Mouse (Mus musculus): ENCODE data around the gene Zfp668. TPM values are rescaled to one million over a fixed set of nuclear protein-coding genes. Genes with fewer than 3 reads are reported as not detected.
A peak's percentile ranks its signal among the peaks of the same experiment; 100 is the strongest.

Gene Zfp668
- polyA plus RNA-seq, 1 experiment from 2014 or later = 23.3 TPM

GRCm38 (mm10) chr7:127887781-127888180, 11.2 kb upstream of the Zfp668 start:
- no peak overlapping the region for H3K27ac ChIP-seq (ENCODE audit: low read depth, low read length)
- no peak overlapping the region for H3K4me2 ChIP-seq (replicated peaks; ENCODE audit: low read depth, low read length)
- no peak overlapping the region for H3K4me3 ChIP-seq (ENCODE audit: low read depth, low read length)
- H3K4me1 ChIP-seq (replicated peaks; ENCODE audit: control insufficient read depth, insufficient read depth, low read length) = no peaks in the 10 kb centered on the region; the same call in 1 of the 2 replicates
- ATAC-seq (ENCODE audit: low FRiP score) = no peak
- H3K27me3 ChIP-seq (ENCODE audit: control insufficient read depth, insufficient read depth, low read length) = no peaks in the 10 kb centered on the region
- no peaks in the 10 kb centered on the region for H3K9me3 ChIP-seq (ENCODE audit: control insufficient read depth, low read length)
- H3K9ac ChIP-seq (ENCODE audit: low read depth, low read length) = no peak overlapping the region
- DNase-seq (ENCODE audit: low spot score) = no peak
- WGBS = 88% methylated on average over 3 of the region's 3 CpGs
- H3K36me3 ChIP-seq (ENCODE audit: control insufficient read depth, insufficient read depth, low read length) = peaks cover 15% of the 10 kb centered on the region; the same call in 1 of the 2 replicates

- Histone ChIP-seq H3K27ac (ENCODE audit: low read depth, low read length) (no peak overlapping the region), H3K4me2 (replicated peaks; ENCODE audit: low read depth, low read length) (no peak overlapping the region), H3K9me3 (ENCODE audit: control insufficient read depth, low read length) (no peaks in the 10 kb centered on the region), H3K27me3 (ENCODE audit: control insufficient read depth, insufficient read depth, low read length) (no peaks in the 10 kb centered on the region), H3K4me1 (replicated peaks; ENCODE audit: control insufficient read depth, insufficient read depth, low read length) (no peaks in the 10 kb centered on the region; the same call in 1 of the 2 replicates), H3K36me3 (ENCODE audit: control insufficient read depth, insufficient read depth, low read length) (peaks cover 17% of the 10 kb centered on the region; the same call in 1 of the 2 replicates), H3K9ac (ENCODE audit: low read depth, low read length) (no peak overlapping the region), H3K4me3 (ENCODE audit: low read depth, low read length) (no peak overlapping the region)
- DNase-seq (ENCODE audit: low spot score) = no peak
- no peak for ATAC-seq (ENCODE audit: low FRiP score)
- WGBS = 88% methylated on average over 8 of the region's 8 CpGs
These were observed 10.6 kb upstream of the Zfp668 start for GRCm38 (mm10) chr7:127887191-127887590.

DNA sequence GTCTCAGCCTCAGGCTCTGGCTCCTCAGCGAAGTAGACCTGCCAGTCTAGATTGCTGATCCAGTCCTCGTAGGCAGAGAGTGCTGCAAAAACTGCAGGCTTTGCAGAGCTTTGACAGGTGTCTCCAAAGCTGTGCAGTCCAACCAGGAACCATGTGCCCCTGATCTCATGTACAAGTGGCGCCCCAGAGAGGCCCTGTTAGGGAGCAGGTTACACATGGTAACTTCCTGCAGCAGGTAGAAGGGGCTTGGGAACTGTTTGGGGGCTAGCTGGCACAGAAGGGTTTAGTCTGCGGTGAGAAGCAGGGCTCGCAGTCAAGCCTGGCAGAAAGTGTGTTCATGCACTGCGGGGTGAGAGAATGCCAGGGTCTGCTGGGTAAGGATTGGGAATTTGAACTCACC, 9.9 kb upstream of the Zfp668 start:
- no peaks in the 10 kb centered on the region; the same call in 1 of the 2 replicates for H3K4me1 ChIP-seq (replicated peaks; ENCODE audit: control insufficient read depth, insufficient read depth, low read length)
- H3K4me3 ChIP-seq (ENCODE audit: low read depth, low read length) = no peak overlapping the region
- H3K27ac ChIP-seq (ENCODE audit: low read depth, low read length) = no peak overlapping the region
- WGBS = 91% methylated on average over 6 of the region's 6 CpGs
- DNase-seq (ENCODE audit: low spot score) = no peak
- H3K27me3 ChIP-seq (ENCODE audit: control insufficient read depth, insufficient read depth, low read length) = no peaks in the 10 kb centered on the region
- 0 out of 2 replicates have a peak overlapping the region, but pooled peaks have one; percentile 3 for H3K9ac ChIP-seq (ENCODE audit: low read depth, low read length)
- H3K36me3 ChIP-seq (ENCODE audit: control insufficient read depth, insufficient read depth, low read length) = peaks cover 21% of the 10 kb centered on the region
- no peaks in the 10 kb centered on the region for H3K9me3 ChIP-seq (ENCODE audit: control insufficient read depth, low read length)
- ATAC-seq (ENCODE audit: low FRiP score) = no peak
- H3K4me2 ChIP-seq (replicated peaks; ENCODE audit: low read depth, low read length) = no peak overlapping the region

GRCm38 (mm10) chr7:127885951-127886350, 9.3 kb upstream of the Zfp668 start:
- Histone ChIP-seq H3K27ac (ENCODE audit: low read depth, low read length) (no peak overlapping the region), H3K27me3 (ENCODE audit: control insufficient read depth, insufficient read depth, low read length) (no peaks in the 10 kb centered on the region), H3K9me3 (ENCODE audit: control insufficient read depth, low read length) (no peaks in the 10 kb centered on the region), H3K36me3 (ENCODE audit: control insufficient read depth, insufficient read depth, low read length) (peaks cover 24% of the 10 kb centered on the region), H3K4me2 (replicated peaks; ENCODE audit: low read depth, low read length) (no peak overlapping the region), H3K4me1 (replicated peaks; ENCODE audit: control insufficient read depth, insufficient read depth, low read length) (no peaks in the 10 kb centered on the region; the same call in 1 of the 2 replicates), H3K9ac (ENCODE audit: low read depth, low read length) (no peak overlapping the region), H3K4me3 (ENCODE audit: low read depth, low read length) (no peak overlapping the region)
- 82% methylated on average over 6 of the region's 6 CpGs for WGBS
- DNase-seq (ENCODE audit: low spot score) (no peak), ATAC-seq (ENCODE audit: low FRiP score) (no peak)

DNA sequence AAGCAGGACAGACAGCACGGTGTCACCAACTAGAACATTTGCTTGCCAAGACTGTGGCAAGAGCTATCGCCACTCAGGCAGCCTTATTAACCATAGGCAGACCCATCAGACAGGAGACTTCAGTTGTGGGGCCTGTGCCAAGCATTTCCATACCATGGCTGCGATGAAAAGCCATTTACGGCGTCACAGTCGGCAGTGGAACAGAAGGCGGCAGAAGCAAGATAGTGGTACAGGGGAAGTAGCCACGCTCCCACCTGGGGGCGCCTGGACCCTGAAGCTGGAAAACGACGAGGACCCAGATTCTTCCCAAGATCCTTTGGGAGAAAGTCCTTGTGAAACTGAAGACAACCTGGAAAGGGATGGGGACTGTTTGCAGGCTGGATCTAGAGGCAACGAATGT, 3.8 kb upstream of the Zfp668 start:
- H3K9ac ChIP-seq (ENCODE audit: low read depth, low read length) = no peak overlapping the region
- no peak overlapping the region for H3K27ac ChIP-seq (ENCODE audit: low read depth, low read length)
- DNase-seq (ENCODE audit: low spot score) (no peak), ATAC-seq (ENCODE audit: low FRiP score) (no peak)
- peaks cover 2% of the 10 kb centered on the region for H3K4me1 ChIP-seq (replicated peaks; ENCODE audit: control insufficient read depth, insufficient read depth, low read length)
- no peaks in the 10 kb centered on the region for H3K9me3 ChIP-seq (ENCODE audit: control insufficient read depth, low read length)
- 90% methylated on average over 12 of the region's 12 CpGs for WGBS
- no peaks in the 10 kb centered on the region for H3K27me3 ChIP-seq (ENCODE audit: control insufficient read depth, insufficient read depth, low read length)
- H3K4me3 ChIP-seq (ENCODE audit: low read depth, low read length) = no peak overlapping the region
- peaks cover 38% of the 10 kb centered on the region for H3K36me3 ChIP-seq (ENCODE audit: control insufficient read depth, insufficient read depth, low read length)
- H3K4me2 ChIP-seq (replicated peaks; ENCODE audit: low read depth, low read length) = no peak overlapping the region

- no peak for DNase-seq (ENCODE audit: low spot score)
These were observed 2.7 kb upstream of the Zfp668 start for GRCm38 (mm10) chr7:127879301-127879700.

DNA sequence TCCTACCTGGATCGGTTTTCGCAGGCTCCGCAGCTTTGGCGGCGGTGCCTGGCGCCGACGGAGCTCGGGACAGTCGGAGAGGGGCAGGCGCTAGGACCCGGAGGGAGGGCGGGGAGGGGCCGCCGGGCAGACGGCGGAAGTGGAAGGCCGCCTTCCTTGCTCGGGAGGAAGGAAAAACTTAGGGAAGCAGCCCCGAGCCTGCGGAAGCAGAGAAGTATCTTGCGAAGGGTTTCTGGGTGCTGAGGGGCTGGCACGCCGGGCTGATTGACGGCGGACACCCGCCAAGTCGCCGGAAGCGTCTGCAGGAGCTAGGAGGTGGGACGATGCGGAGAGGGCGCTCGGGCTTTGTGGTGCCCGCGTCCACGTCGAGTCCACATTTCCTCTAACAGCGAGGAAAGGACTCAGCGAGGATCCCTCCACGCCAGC, 574 bp downstream of the Zfp668 start, which contains the start of gene Zfp646:
Zfp646 (plus strand) TSS at position 181 of the 426 bp plus-strand sequence.
- peak within 1 kb of the TSS; percentile 99 for H3K27ac ChIP-seq (ENCODE audit: low read depth, low read length)
- H3K27me3 ChIP-seq (ENCODE audit: control insufficient read depth, insufficient read depth, low read length) = no peaks in the 10 kb centered on the region
- H3K4me2 ChIP-seq (replicated peaks; ENCODE audit: low read depth, low read length) = peak within 1 kb of the TSS; percentile 69
- H3K36me3 ChIP-seq (ENCODE audit: control insufficient read depth, insufficient read depth, low read length) = peaks cover 22% of the 10 kb centered on the region
- DNase-seq (ENCODE audit: low spot score) = peak; percentile 93
- H3K4me3 ChIP-seq (ENCODE audit: low read depth, low read length) = peak within 1 kb of the TSS; percentile 68
- WGBS = under 1% methylated on average over 41 of the region's 41 CpGs
- peaks cover 6% of the 10 kb centered on the region for H3K4me1 ChIP-seq (replicated peaks; ENCODE audit: control insufficient read depth, insufficient read depth, low read length)
- H3K9me3 ChIP-seq (ENCODE audit: control insufficient read depth, low read length) = no peaks in the 10 kb centered on the region
- peak within 1 kb of the TSS; percentile 98 for H3K9ac ChIP-seq (ENCODE audit: low read depth, low read length)
- ATAC-seq (ENCODE audit: low FRiP score) = peak; percentile 91

More at GRCm38 (mm10) chr7:127879301-127879700, 2.7 kb upstream of the Zfp668 start:
- Histone ChIP-seq H3K4me1 (replicated peaks; ENCODE audit: control insufficient read depth, insufficient read depth, low read length) (peaks cover 3% of the 10 kb centered on the region), H3K9ac (ENCODE audit: low read depth, low read length) (no peak overlapping the region), H3K27ac (ENCODE audit: low read depth, low read length) (no peak overlapping the region), H3K27me3 (ENCODE audit: control insufficient read depth, insufficient read depth, low read length) (no peaks in the 10 kb centered on the region), H3K9me3 (ENCODE audit: control insufficient read depth, low read length) (no peaks in the 10 kb centered on the region), H3K4me2 (replicated peaks; ENCODE audit: low read depth, low read length) (no peak overlapping the region), H3K4me3 (ENCODE audit: low read depth, low read length) (no peak overlapping the region), H3K36me3 (ENCODE audit: control insufficient read depth, insufficient read depth, low read length) (peaks cover 33% of the 10 kb centered on the region)
- WGBS = 96% methylated on average over 9 of the region's 9 CpGs
- ATAC-seq (ENCODE audit: low FRiP score) = no peak

GRCm38 (mm10) chr7:127875627-127876001, 1.0 kb downstream of the Zfp668 start:
- WGBS = 1% methylated on average over 42 of the region's 43 CpGs
- H3K4me2 ChIP-seq (replicated peaks; ENCODE audit: low read depth, low read length) = peak overlapping the region; percentile 69
- H3K4me1 ChIP-seq (replicated peaks; ENCODE audit: control insufficient read depth, insufficient read depth, low read length) = peaks cover 6% of the 10 kb centered on the region
- H3K4me3 ChIP-seq (ENCODE audit: low read depth, low read length) = peak overlapping the region; percentile 68
- DNase-seq (ENCODE audit: low spot score) (peak; percentile 99), ATAC-seq (ENCODE audit: low FRiP score) (peak; percentile 94)
- H3K27me3 ChIP-seq (ENCODE audit: control insufficient read depth, insufficient read depth, low read length) = no peaks in the 10 kb centered on the region
- H3K36me3 ChIP-seq (ENCODE audit: control insufficient read depth, insufficient read depth, low read length) = peaks cover 18% of the 10 kb centered on the region
- H3K9ac ChIP-seq (ENCODE audit: low read depth, low read length) = peak overlapping the region; percentile 98
- no peaks in the 10 kb centered on the region for H3K9me3 ChIP-seq (ENCODE audit: control insufficient read depth, low read length)
- H3K27ac ChIP-seq (ENCODE audit: low read depth, low read length) = peak overlapping the region; percentile 99
